Mouse (Mus musculus) liver, embryonic 16.5 days (tissue): Measurements from ENCODE around the gene Clcnka. TPM values are rescaled to one million over a fixed set of nuclear protein-coding genes. Genes with fewer than 3 reads are reported as not detected.

Experiments used
- ATAC-seq: fragments of 200-750 bp; cut with Nextera tagmentation; 2 replicates; pipeline ENCODE4 v1.8.0; 2017; ENCODE audit warnings: low read depth, mild to moderate bottlenecking, moderate number of reproducible peaks, moderate library complexity
- H3K27ac ChIP-seq: fragments of 300-500 bp; sonication (generic); 2 replicates; pipeline ENCODE4 v1.5.1; 2014; ENCODE audit warnings: mild to moderate bottlenecking, low read length
- H3K27me3 ChIP-seq: fragments of 300-500 bp; sonication (generic); 2 replicates; pipeline ENCODE4 v1.6.1; 2014; ENCODE audit warnings: low read depth, low read length, mixed read lengths; ENCODE audit not compliant: control insufficient read depth, insufficient read depth
- H3K36me3 ChIP-seq: fragments of 300-500 bp; sonication (generic); 2 replicates; pipeline ENCODE4 v1.6.1; 2014; ENCODE audit warnings: mild to moderate bottlenecking; ENCODE audit not compliant: control insufficient read depth, insufficient read depth
- H3K4me1 ChIP-seq: fragments of 300-500 bp; sonication (generic); 2 replicates; pipeline ENCODE4 v1.6.1; 2014; ENCODE audit warnings: low read depth, low read length, mixed read lengths; ENCODE audit not compliant: control insufficient read depth
- H3K4me2 ChIP-seq: fragments of 300-500 bp; sonication (generic); 2 replicates; pipeline ENCODE4 v1.6.1; 2014; ENCODE audit warnings: low read depth, low read length, mixed read lengths
- H3K4me3 ChIP-seq: fragments of 300-500 bp; sonication (generic); 2 replicates; pipeline ENCODE4 v1.5.1; 2014; ENCODE audit warnings: low read depth, mild to moderate bottlenecking, low read length
- H3K9ac ChIP-seq: fragments of 300-500 bp; sonication (generic); 2 replicates; pipeline ENCODE4 v1.6.1; 2014; ENCODE audit warnings: low read depth, low read length
- H3K9me3 ChIP-seq: fragments of 300-500 bp; sonication (generic); replicated peaks from 2 replicates; pipeline ENCODE4 v1.6.1; 2016; ENCODE audit warnings: low read length; ENCODE audit not compliant: control insufficient read depth
- WGBS: fragments of 180-500 bp; shearing (Covaris S2); extraction: QIAGEN DNeasy Blood & Tissue Kit; methylation state at CpG from one replicate; pipeline ENCODE4 v1.1.7; 2014; ENCODE audit not compliant: insufficient replicate concordance; 5-methylcytosine and 5-hydroxymethylcytosine counted together
- polyA plus RNA-seq: library from polyadenylated mRNA; unstranded; fragments of >200 nt; fragmentation: Nextera tagmentation; extraction: Ambion mirVana; gene quantifications from 2 replicates; pipeline ENCODE4 v1.2.1, GENCODE M21; 2015

Gene Clcnka
- polyA plus RNA-seq, 1 experiment from 2014 or later: 0.05 TPM

DNA sequence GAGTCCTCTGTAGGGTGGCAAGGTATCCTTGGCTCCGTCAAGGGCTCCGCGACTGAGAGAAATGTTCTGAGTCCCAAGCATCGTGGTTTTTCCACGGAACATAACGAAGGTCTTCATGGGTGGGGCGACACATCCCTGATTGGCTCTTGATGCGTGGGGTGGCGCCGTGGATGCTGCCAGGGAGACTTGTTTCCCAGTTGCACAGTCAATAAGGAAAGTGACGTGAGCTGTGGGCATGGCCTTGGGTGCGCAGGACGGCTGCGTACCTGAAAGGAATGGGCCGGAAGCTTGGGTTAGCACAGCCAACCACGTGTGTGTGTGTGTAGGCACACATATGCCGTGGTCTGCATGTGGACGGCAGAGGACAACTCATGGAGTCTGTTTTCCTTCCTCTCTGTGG is 34.7 kb upstream of the Clcnka start:
- Histone ChIP-seq H3K36me3 (no peaks in the 10 kb centered on the region), H3K4me2 (no peak overlapping the region), H3K9me3 (no peaks in the 10 kb centered on the region), H3K4me1 (no peaks in the 10 kb centered on the region), H3K27ac (no peak overlapping the region), H3K9ac (no peak overlapping the region), H3K4me3 (no peak overlapping the region), H3K27me3 (no peaks in the 10 kb centered on the region)
- WGBS: 71% methylated on average over 18 of the region's 18 CpGs
- ATAC-seq: no peak

DNA sequence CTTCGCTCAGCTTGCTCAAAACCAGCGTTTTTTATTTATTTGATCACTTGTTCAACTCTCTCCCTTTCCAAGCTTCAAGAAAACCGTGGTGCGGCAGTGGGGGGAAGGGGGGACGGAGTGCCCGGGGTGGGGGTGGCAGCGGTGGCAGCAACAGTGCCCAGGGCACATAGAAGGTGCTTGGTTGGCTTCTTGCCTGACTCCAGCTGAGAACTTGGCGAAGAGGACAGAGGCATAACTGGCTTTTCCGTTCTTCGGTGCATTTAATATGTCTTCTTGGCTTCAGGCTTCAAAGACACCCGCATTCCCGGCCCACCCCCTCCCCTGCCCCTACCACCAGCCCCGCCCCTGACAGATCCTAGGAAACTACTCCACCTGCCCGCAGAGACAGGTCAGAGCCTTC is 34.1 kb upstream of the Clcnka start:
- no peak overlapping the region for H3K4me3 ChIP-seq
- ATAC-seq: no peak
- H3K4me1 ChIP-seq: no peaks in the 10 kb centered on the region
- 61% methylated on average over 14 of the region's 14 CpGs for WGBS
- no peaks in the 10 kb centered on the region for H3K9me3 ChIP-seq
- no peak overlapping the region for H3K27ac ChIP-seq
- H3K36me3 ChIP-seq: no peaks in the 10 kb centered on the region
- no peak overlapping the region for H3K4me2 ChIP-seq
- H3K27me3 ChIP-seq: no peaks in the 10 kb centered on the region
- H3K9ac ChIP-seq: no peak overlapping the region

DNA sequence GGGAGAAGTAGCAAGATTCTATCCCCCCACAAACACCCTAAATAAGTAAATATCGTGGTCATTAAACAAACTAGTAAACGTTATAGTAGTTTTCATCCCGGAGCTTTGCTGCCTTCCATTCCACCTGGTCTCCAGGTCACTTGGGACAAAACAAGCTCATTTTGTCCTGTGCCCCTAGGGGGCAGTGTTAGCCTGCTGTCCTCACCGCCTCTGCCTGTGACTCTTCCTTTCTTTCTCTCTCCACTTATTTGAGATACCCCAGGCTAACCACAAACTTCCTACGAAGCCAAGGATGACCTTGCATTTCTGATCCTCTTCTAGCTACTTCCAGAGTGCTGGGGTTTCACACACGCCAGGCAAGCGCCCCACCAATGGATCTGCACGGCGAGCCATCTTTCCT is 32.5 kb upstream of the Clcnka start:
- Histone ChIP-seq H3K27ac (no peak overlapping the region), H3K4me1 (no peaks in the 10 kb centered on the region), H3K4me3 (no peak overlapping the region), H3K36me3 (no peaks in the 10 kb centered on the region), H3K9ac (no peak overlapping the region), H3K27me3 (no peaks in the 10 kb centered on the region), H3K4me2 (no peak overlapping the region), H3K9me3 (no peaks in the 10 kb centered on the region)
- no peak for ATAC-seq
- WGBS: 22% methylated on average over 9 of the region's 9 CpGs

DNA sequence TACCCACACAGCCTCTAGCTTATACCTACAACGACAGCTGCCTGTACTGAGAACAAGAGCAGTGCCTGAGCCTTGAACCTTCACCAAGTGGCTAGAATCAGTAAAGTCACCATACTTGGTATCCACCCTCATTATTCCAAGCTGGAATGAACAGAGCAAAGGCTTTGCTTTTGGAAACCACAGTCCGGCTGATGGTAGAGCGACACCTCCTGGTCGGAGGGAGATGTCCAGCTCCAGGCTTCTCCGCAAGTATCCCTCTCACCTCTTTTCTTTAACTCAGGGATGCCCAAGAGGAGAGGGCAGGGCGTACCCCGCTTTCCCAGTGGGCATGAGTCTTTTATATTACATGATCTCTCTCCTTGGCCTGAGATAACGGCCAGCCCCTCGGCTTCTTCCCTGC is 31.3 kb upstream of the Clcnka start:
- H3K36me3 ChIP-seq: no peaks in the 10 kb centered on the region
- no peak overlapping the region for H3K4me3 ChIP-seq
- no peak overlapping the region for H3K27ac ChIP-seq
- H3K9me3 ChIP-seq: no peaks in the 10 kb centered on the region
- peaks cover 6% of the 10 kb centered on the region; the same call in 1 of the 2 replicates for H3K27me3 ChIP-seq
- H3K4me1 ChIP-seq: no peaks in the 10 kb centered on the region
- 40% methylated on average over 9 of the region's 9 CpGs for WGBS
- H3K9ac ChIP-seq: no peak overlapping the region
- H3K4me2 ChIP-seq: no peak overlapping the region
- no peak for ATAC-seq

DNA sequence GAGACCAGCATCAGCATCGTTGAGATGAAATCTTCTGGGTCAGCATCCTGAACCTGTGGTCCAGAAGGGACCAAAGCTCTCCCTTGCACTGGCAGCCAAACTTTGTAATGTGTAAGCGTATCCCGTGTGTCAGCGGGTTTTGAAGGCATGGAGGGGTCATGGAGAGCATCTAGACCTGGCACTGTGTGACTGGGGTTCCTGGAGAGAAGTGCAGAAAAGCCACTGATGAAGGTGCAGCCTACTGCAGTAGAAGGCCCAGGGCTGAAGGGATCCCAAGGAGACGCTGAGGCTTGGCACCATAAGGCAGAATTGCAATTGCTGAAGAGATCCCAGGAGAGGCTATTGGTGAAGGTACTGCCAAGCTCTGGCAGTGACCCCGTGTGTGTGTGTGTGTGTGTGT is 30.9 kb upstream of the Clcnka start:
- 61% methylated on average over 6 of the region's 6 CpGs for WGBS
- no peak overlapping the region for H3K9ac ChIP-seq
- H3K9me3 ChIP-seq: no peaks in the 10 kb centered on the region
- H3K4me3 ChIP-seq: no peak overlapping the region
- no peaks in the 10 kb centered on the region for H3K4me1 ChIP-seq
- no peak overlapping the region for H3K4me2 ChIP-seq
- peaks cover 6% of the 10 kb centered on the region; the same call in 1 of the 2 replicates for H3K27me3 ChIP-seq
- H3K36me3 ChIP-seq: no peaks in the 10 kb centered on the region
- no peak overlapping the region for H3K27ac ChIP-seq
- ATAC-seq: no peak

DNA sequence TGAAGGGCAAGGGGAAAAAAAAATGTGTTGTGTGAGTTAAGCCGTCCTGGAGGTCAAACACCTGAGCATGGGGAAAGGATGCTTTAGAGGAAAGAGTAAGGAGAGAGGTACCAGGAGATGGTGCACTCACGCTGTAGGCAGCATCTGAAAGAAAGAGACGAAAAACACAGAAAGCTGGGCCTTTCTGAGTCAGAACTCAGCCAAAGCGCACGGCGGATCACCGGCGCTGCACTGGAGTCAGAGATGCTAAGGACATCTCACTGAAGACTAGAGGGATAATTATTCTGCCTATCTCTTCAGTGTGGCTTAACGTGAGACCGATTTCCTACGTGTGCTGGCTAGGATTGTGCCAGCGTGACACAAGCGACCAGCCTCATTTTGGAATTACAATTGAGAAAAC is 29.4 kb upstream of the Clcnka start:
- Histone ChIP-seq H3K4me3 (no peak overlapping the region), H3K36me3 (no peaks in the 10 kb centered on the region), H3K27ac (no peak overlapping the region), H3K9me3 (no peaks in the 10 kb centered on the region), H3K4me2 (no peak overlapping the region), H3K4me1 (no peaks in the 10 kb centered on the region), H3K9ac (no peak overlapping the region), H3K27me3 (peaks cover 6% of the 10 kb centered on the region; the same call in 1 of the 2 replicates)
- 74% methylated on average over 13 of the region's 13 CpGs for WGBS
- no peak for ATAC-seq

DNA sequence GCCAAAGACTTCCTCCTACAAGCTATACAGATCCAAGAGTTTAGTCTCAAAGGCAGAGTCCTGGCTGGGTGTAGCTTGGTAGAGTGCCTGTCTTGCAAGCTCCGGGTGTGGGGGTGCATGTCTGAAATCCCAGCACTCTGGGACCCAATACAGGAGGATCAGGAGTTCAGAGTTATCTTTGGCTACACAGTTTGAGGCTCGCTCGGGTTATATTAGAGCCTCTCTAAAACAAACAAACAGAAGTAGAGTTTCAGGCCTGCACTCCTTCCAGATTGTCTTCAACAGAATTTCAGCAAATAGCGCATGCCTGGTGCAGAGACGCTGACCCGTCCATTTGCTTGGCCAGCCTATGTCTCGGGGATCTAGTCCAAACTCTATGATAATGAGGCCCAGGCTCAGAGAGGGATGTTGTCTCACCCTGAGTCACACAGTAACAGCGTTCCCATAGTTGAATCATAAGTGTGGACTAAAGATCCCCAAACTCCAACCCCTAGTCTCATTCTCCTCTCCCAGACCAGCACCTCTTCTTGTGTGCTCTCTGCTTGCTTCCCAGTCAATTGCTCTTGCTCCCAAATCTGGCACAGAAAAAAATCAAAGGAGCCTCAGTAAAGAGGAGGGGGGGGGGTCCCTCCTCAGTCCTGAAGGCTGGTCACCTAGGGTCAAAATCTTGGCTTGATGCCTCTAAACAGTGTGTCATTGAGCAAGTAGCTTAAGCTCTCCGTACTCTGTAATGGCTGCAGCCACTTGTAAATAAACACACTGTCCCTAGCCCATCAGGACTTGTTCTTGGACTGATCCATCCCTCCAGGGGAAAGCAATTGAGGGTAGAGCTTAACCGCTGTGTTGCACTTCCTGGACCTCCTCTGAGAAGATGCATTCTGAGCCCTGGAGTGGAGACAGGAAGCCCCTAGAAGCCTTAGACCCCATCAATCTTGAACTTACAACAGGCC is 28.5 kb upstream of the Clcnka start:
- WGBS: 64% methylated on average over 10 of the region's 10 CpGs
- H3K27ac ChIP-seq: no peak overlapping the region
- no peak overlapping the region for H3K4me2 ChIP-seq
- no peak overlapping the region for H3K4me3 ChIP-seq
- H3K36me3 ChIP-seq: no peaks in the 10 kb centered on the region
- peaks cover 6% of the 10 kb centered on the region; the same call in 1 of the 2 replicates for H3K27me3 ChIP-seq
- H3K9me3 ChIP-seq: no peaks in the 10 kb centered on the region
- no peak overlapping the region for H3K9ac ChIP-seq
- no peak for ATAC-seq
- no peaks in the 10 kb centered on the region for H3K4me1 ChIP-seq

DNA sequence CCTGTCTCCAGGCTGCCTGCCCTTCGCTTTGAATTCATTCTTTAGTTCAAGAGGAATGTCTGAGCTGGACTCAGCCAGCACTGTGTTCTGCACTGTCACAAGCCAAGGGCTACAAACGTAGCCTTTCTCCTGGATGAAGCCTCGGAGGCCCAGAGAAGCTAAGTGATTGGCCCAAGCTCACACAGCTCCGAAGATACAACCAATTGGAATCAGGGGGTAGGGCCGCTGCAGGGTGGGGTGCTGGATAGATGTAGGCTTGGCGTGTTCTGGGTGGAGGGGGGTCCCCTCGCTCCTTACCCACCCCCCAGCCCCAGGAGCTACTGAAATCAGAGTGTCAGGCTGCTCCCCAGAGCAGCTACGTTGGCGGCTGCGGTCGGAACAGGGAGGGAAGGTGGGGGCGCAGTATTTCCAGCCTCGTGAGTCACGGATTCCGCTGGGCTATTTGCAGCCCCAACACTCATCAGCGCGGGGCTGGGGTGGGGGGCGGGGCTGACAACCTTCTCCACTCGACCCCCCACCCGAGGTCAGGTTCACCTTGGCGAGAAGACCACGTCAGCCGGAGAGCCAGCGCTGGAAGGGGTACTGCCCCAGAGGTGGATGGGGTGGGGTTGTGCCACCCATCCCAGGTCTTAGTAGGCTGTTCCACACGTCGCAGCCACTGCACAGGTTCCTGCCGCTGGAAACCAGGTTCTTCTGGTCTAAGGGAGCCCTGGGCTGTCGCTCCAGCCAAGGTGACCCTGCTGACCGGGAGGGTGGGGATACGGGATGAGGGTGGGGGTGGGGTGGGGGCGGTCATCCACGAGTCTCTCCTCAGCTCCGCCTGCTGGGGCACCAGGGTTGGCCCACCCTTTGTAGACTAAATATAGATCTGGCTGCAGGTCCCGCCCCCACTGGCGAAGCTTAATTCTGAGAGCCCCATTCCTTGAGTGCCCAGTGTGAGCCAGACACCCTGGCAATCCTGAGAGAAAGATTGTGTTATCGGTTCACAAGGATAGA is 27.3 kb upstream of the Clcnka start:
- 5% methylated on average over 36 of the region's 36 CpGs for WGBS
- Histone ChIP-seq H3K9me3 (no peaks in the 10 kb centered on the region), H3K9ac (no peak overlapping the region), H3K27ac (no peak overlapping the region), H3K4me2 (peak overlapping the region; percentile 39), H3K27me3 (peaks cover 6% of the 10 kb centered on the region), H3K4me1 (peaks cover 4% of the 10 kb centered on the region; the same call in 1 of the 2 replicates), H3K4me3 (peak overlapping the region; percentile 1; the same call in 1 of the 2 replicates), H3K36me3 (no peaks in the 10 kb centered on the region)
- no peak for ATAC-seq
